ENCODE assay signal across 8 mouse cellular contexts in the genomic region with DNA sequence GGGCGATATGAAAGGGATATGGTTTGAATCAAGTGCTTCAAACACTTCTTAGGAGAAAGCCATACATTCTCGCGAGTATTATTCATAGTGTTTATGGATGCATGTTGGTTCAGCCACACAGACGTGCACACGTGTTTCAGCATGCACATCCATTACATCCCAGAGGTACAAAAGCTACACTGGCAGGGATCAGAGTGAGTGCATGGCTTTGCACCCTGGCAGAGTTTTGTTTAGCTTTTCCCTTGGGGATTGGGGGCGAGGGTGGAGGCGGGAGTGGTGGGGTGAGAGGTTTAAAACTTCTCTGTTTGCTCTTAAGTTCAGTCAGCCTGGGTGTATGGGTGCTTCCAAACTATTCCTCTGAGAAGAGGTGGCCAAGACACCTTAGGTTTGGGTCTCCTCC. TPM values are rescaled to one million over a fixed set of nuclear protein-coding genes. Genes with fewer than 3 reads are reported as not detected.
DNase-seq lines count a peak whose midpoint lies in the region; ATAC-seq lines count a peak whose summit lies in the region.

No protein-coding gene starts in this region.

- DNase-seq in heart, postnatal 4 days = no peak
- peak; percentile 26 for DNase-seq in embryonic facial prominence, embryonic 10.5 days (ENCODE audit: low spot score)
- DNase-seq in testis, postnatal 14 days (ENCODE audit: low spot score) = no peak
- DNase-seq in natural killer cell, adult 2 months (ENCODE audit: low spot score in 2 of 2) = no peak

- H3K9ac ChIP-seq in heart, embryonic 14.5 days (ENCODE audit: low read length) = peak overlapping the region; percentile 92
- H3K9ac ChIP-seq in midbrain, embryonic 16.5 days (ENCODE audit: low read depth, low read length) = peak overlapping the region; percentile 70

- 8% methylated on average over 7 of the region's 7 CpGs for WGBS in heart, embryonic 14.5 days
- WGBS in embryonic facial prominence, embryonic 10.5 days = 4% methylated on average over 7 of the region's 7 CpGs
- WGBS in midbrain, embryonic 16.5 days = 2% methylated on average over 7 of the region's 7 CpGs

- ATAC-seq in heart, embryonic 14.5 days (ENCODE audit: insufficient number of reproducible peaks, insufficient read depth, low FRiP score, low read depth) = no peak
- peak; percentile 6 for ATAC-seq in inflammation-experienced regulatory T-cells, adult 6 months
- no peak for ATAC-seq in midbrain, embryonic 16.5 days
- ATAC-seq in activated CD4-positive, CD25-positive, alpha-beta regulatory T cell, adult 4 months = no peak

- no peaks in the 10 kb centered on the region for H3K36me3 ChIP-seq in heart, embryonic 14.5 days (ENCODE audit: control insufficient read depth, insufficient read depth, low read length)
- no peaks in the 10 kb centered on the region for H3K36me3 ChIP-seq in embryonic facial prominence, embryonic 10.5 days (replicated peaks)
- no peaks in the 10 kb centered on the region for H3K36me3 ChIP-seq in midbrain, embryonic 16.5 days (ENCODE audit: control insufficient read depth, insufficient read depth, low read length)

- H3K4me2 ChIP-seq in heart, embryonic 14.5 days (ENCODE audit: low read length) = peak overlapping the region; percentile 94
- peak overlapping the region; percentile 95 for H3K4me2 ChIP-seq in midbrain, embryonic 16.5 days (ENCODE audit: low read length)

- H3K9me3 ChIP-seq in heart, embryonic 14.5 days (ENCODE audit: control insufficient read depth, low read length) = no peaks in the 10 kb centered on the region
- no peaks in the 10 kb centered on the region for H3K9me3 ChIP-seq in embryonic facial prominence, embryonic 10.5 days
- H3K9me3 ChIP-seq in midbrain, embryonic 16.5 days (replicated peaks; ENCODE audit: control insufficient read depth, low read length, poor library complexity, severe bottlenecking) = no peaks in the 10 kb centered on the region

- H3K27ac ChIP-seq in heart, embryonic 14.5 days (replicated peaks in 1 of 2; ENCODE audit: control insufficient read depth in 1 of 2, insufficient read depth in 1 of 2, low read depth in 2 of 2, low read length in 2 of 2) = no peak overlapping the region
- no peak overlapping the region for H3K27ac ChIP-seq in embryonic facial prominence, embryonic 10.5 days (replicated peaks)
- no peak overlapping the region for H3K27ac ChIP-seq in midbrain, embryonic 16.5 days (ENCODE audit: low read length)

- peaks cover 7% of the 10 kb centered on the region for H3K27me3 ChIP-seq in heart, embryonic 14.5 days (ENCODE audit: control insufficient read depth, insufficient read depth, low read length)
- H3K27me3 ChIP-seq in embryonic facial prominence, embryonic 10.5 days (replicated peaks; ENCODE audit: low read depth, poor library complexity, severe bottlenecking) = peaks cover 63% of the 10 kb centered on the region
- peaks cover 6% of the 10 kb centered on the region for H3K27me3 ChIP-seq in midbrain, embryonic 16.5 days (ENCODE audit: control insufficient read depth, insufficient read depth, low read depth, low read length)

- 0 out of 4 replicates have a peak, but pooled peaks cover 0 to 4% of the 10 kb centered on the region in 2 experiments for H3K4me1 ChIP-seq in heart, embryonic 14.5 days (ENCODE audit: control insufficient read depth in 2 of 2, insufficient read depth in 2 of 2, low read length in 2 of 2)
- H3K4me1 ChIP-seq in embryonic facial prominence, embryonic 10.5 days = peaks cover 28% of the 10 kb centered on the region
- H3K4me1 ChIP-seq in midbrain, embryonic 16.5 days (ENCODE audit: control insufficient read depth, insufficient read depth, low read length) = peaks cover 15% of the 10 kb centered on the region

- H3K4me3 ChIP-seq in heart, embryonic 14.5 days (ENCODE audit: control insufficient read depth in 1 of 2, insufficient read depth in 1 of 2, low read depth in 1 of 2, low read length in 2 of 2) = peak overlapping the region; percentile 58 to 80
- peak overlapping the region; percentile 81 for H3K4me3 ChIP-seq in embryonic facial prominence, embryonic 10.5 days
- H3K4me3 ChIP-seq in midbrain, embryonic 16.5 days (ENCODE audit: low read depth, low read length) = peak overlapping the region; percentile 79

RNA-seq across cellular contexts. Expression of gene Prkch, which starts 1.3 kb away (rescaled TPM):
- polyA plus RNA-seq in heart, embryonic 14.5 days (2014; fragmentation: Nextera tagmentation; extraction: Ambion mirVana) = 14.3 and 16.5 TPM in 2 replicates
- total RNA-seq in heart, postnatal 4 days (2021) = 10 to 100 TPM; 22.6 to 23.1 TPM
- 6.7 and 6.9 TPM in 2 replicates for polyA plus RNA-seq in embryonic facial prominence, embryonic 10.5 days (2016; fragmentation: Nextera tagmentation; extraction: Ambion mirVana)
- polyA plus RNA-seq in inflammation-experienced regulatory T-cells, adult 6 months (2017; shearing (Covaris generic)) = 10 to 100 TPM; 70.6 to 96.5 (median 76.2) TPM
- 10.4 and 13.4 TPM in 2 replicates for polyA plus RNA-seq in midbrain, embryonic 16.5 days (2015; fragmentation: Nextera tagmentation; extraction: Ambion mirVana)
- polyA plus RNA-seq in activated CD4-positive, CD25-positive, alpha-beta regulatory T cell, adult 4 months (2017; shearing (Covaris generic)) = 10 to 100 TPM; 80.9 to 82.1 TPM

RNA-seq across cellular contexts. Expression of gene Tmem30b, which starts 39.7 kb away (rescaled TPM):
- 0.11 and 0.27 TPM in 2 replicates for polyA plus RNA-seq in heart, embryonic 14.5 days (2014; fragmentation: Nextera tagmentation; extraction: Ambion mirVana)
- under 1 TPM; 0.31 to 0.32 TPM for total RNA-seq in heart, postnatal 4 days (2021)
- polyA plus RNA-seq in embryonic facial prominence, embryonic 10.5 days (2016; fragmentation: Nextera tagmentation; extraction: Ambion mirVana) = 8.1 and 11.0 TPM in 2 replicates
- under 1 TPM in 2 of 3 experiments, not detected in 1; 0.15 to 0.18 TPM for polyA plus RNA-seq in inflammation-experienced regulatory T-cells, adult 6 months (2017; shearing (Covaris generic))
- 0.18 and 0.37 TPM in 2 replicates for polyA plus RNA-seq in midbrain, embryonic 16.5 days (2015; fragmentation: Nextera tagmentation; extraction: Ambion mirVana)
- polyA plus RNA-seq in activated CD4-positive, CD25-positive, alpha-beta regulatory T cell, adult 4 months (2017; shearing (Covaris generic)) = not detected
